Mouse (Mus musculus): Measurements from ENCODE around the gene Pold2. TPM values are rescaled to one million over a fixed set of nuclear protein-coding genes. Genes with fewer than 3 reads are reported as not detected.

Pold2 gene
- total and polyA plus RNA-seq, 3 experiments: 261 to 366 TPM; not detected in 1

- Histone ChIP-seq H3K36me3 (ENCODE audit: control insufficient read depth in 1 of 2, insufficient read depth in 2 of 2, low read length in 2 of 2) (peaks cover 5 to 7% of the 10 kb centered on the region in 2 experiments), H3K4me1 (ENCODE audit: control insufficient read depth in 1 of 2, insufficient read depth in 2 of 2, low read length in 2 of 2) (peaks cover 5 to 7% of the 10 kb centered on the region in 2 experiments; a peak in 3 of 4 replicates), H3K4me3 (ENCODE audit: control insufficient read depth in 1 of 2, insufficient read depth in 1 of 2, low read depth in 2 of 2, low read length in 2 of 2) (no peak overlapping the region), H3K9me3 (replicated peaks; ENCODE audit: insufficient read depth, low read length) (no peaks in the 10 kb centered on the region), H3K27ac (ENCODE audit: control insufficient read depth, low read depth, low read length) (no peak overlapping the region), H3K9ac (ENCODE audit: control insufficient read depth, low read depth, low read length, poor library complexity, severe bottlenecking) (no peak overlapping the region), H3K79me2 (ENCODE audit: control insufficient read depth, insufficient read depth, low read length, poor library complexity) (peaks cover 2% of the 10 kb centered on the region; the same call in 1 of the 2 replicates), H3K27me3 (ENCODE audit: control insufficient read depth in 1 of 2, insufficient read depth in 2 of 2, low read length in 2 of 2) (no peaks in the 10 kb centered on the region)
- TF ChIP-seq USF2 (IDR thresholded peaks at IDR 0.05; ENCODE audit: borderline replicate concordance in 1 of 2, insufficient read depth in 1 of 2, low read depth in 1 of 2, low read length in 2 of 2) (no peak), TAL1 (IDR thresholded peaks at IDR 0.05; ENCODE audit: low read length) (no peak), SIN3A (IDR thresholded peaks at IDR 0.05; ENCODE audit: low read length) (no peak), CHD1 (IDR thresholded peaks at IDR 0.05; ENCODE audit: low read depth, low read length) (no peak), MAZ (IDR thresholded peaks at IDR 0.05; ENCODE audit: low read depth, low read length) (no peak), MAFK (IDR thresholded peaks at IDR 0.05; ENCODE audit: borderline replicate concordance, low read depth, low read length) (no peak), POLR2A (IDR thresholded peaks at IDR 0.05; ENCODE audit: control insufficient read depth in 1 of 2, insufficient read depth in 1 of 2, low read depth in 1 of 2, low read length in 2 of 2, poor library complexity in 1 of 2) (no peak), USF1 (IDR thresholded peaks at IDR 0.05; ENCODE audit: low read depth, low read length) (no peak), TBP (IDR thresholded peaks at IDR 0.05; ENCODE audit: low read depth, low read length) (no peak), ZC3H11A (IDR thresholded peaks at IDR 0.05; ENCODE audit: low read depth, low read length) (no peak), ETS1 (IDR thresholded peaks at IDR 0.05; ENCODE audit: low read depth, low read length) (no peak), HCFC1 (IDR thresholded peaks at IDR 0.05; ENCODE audit: low read depth, low read length) (no peak), MXI1 (IDR thresholded peaks at IDR 0.05; ENCODE audit: low read depth, low read length) (no peak), RAD21 (IDR thresholded peaks at IDR 0.05; ENCODE audit: low read depth, low read length) (no peak), MYC (IDR thresholded peaks at IDR 0.05; ENCODE audit: low read depth, low read length) (no peak), CTCF (IDR thresholded peaks at IDR 0.05 in 2 of 3, conservative IDR thresholded peaks at IDR 0.05 in 1 of 3; ENCODE audit: control insufficient read depth in 1 of 3, insufficient read depth in 1 of 3, low read depth in 2 of 3, low read length in 3 of 3, poor library complexity in 1 of 3, severe bottlenecking in 1 of 3) (no peak), KAT2A (conservative IDR thresholded peaks at IDR 0.05; ENCODE audit: low read depth, low read length) (no peak), MYB (IDR thresholded peaks at IDR 0.05; ENCODE audit: low read depth, low read length) (no peak), ZMIZ1 (IDR thresholded peaks at IDR 0.05; ENCODE audit: low read depth, low read length) (no peak)
- DNase-seq (ENCODE audit: low read depth, low spot score): no peak
Measured at GRCm38 (mm10) chr11:5835057-5835456, 43.0 kb downstream of the Pold2 start.

- H3K27me3 ChIP-seq (ENCODE audit: control insufficient read depth in 1 of 2, insufficient read depth in 2 of 2, low read length in 2 of 2): no peaks in the 10 kb centered on the region
- no peak overlapping the region for H3K27ac ChIP-seq (ENCODE audit: control insufficient read depth, low read depth, low read length)
- H3K4me3 ChIP-seq (ENCODE audit: control insufficient read depth in 1 of 2, insufficient read depth in 1 of 2, low read depth in 2 of 2, low read length in 2 of 2): no peak overlapping the region
- no peaks in the 10 kb centered on the region for H3K9me3 ChIP-seq (replicated peaks; ENCODE audit: insufficient read depth, low read length)
- H3K79me2 ChIP-seq (ENCODE audit: control insufficient read depth, insufficient read depth, low read length, poor library complexity): peaks cover 2% of the 10 kb centered on the region; the same call in 1 of the 2 replicates
- H3K9ac ChIP-seq (ENCODE audit: control insufficient read depth, low read depth, low read length, poor library complexity, severe bottlenecking): no peak overlapping the region
- DNase-seq (ENCODE audit: low read depth, low spot score): no peak
- TF ChIP-seq MAX (IDR thresholded peaks at IDR 0.05; ENCODE audit: low read length) (no peak), MXI1 (IDR thresholded peaks at IDR 0.05; ENCODE audit: low read depth, low read length) (no peak), MYC (IDR thresholded peaks at IDR 0.05; ENCODE audit: low read depth, low read length) (no peak), RCOR1 (IDR thresholded peaks at IDR 0.05; ENCODE audit: low read depth, low read length) (no peak), E2F4 (IDR thresholded peaks at IDR 0.05; ENCODE audit: borderline replicate concordance, low read depth, low read length) (no peak), ZC3H11A (IDR thresholded peaks at IDR 0.05; ENCODE audit: low read depth, low read length) (no peak), EP300 (IDR thresholded peaks at IDR 0.05; ENCODE audit: low read depth in 1 of 2, low read length in 2 of 2) (no peak), ZKSCAN1 (IDR thresholded peaks at IDR 0.05; ENCODE audit: low read depth, low read length) (no peak), MAFK (IDR thresholded peaks at IDR 0.05; ENCODE audit: borderline replicate concordance, low read depth, low read length) (no peak), USF2 (IDR thresholded peaks at IDR 0.05; ENCODE audit: borderline replicate concordance in 1 of 2, insufficient read depth in 1 of 2, low read depth in 1 of 2, low read length in 2 of 2) (no peak), NELFE (IDR thresholded peaks at IDR 0.05; ENCODE audit: low read depth, low read length) (no peak), ZNF384 (IDR thresholded peaks at IDR 0.05; ENCODE audit: low read depth, low read length) (no peak), SMC3 (IDR thresholded peaks at IDR 0.05; ENCODE audit: low read depth, low read length) (no peak), CTCF (IDR thresholded peaks at IDR 0.05 in 2 of 3, conservative IDR thresholded peaks at IDR 0.05 in 1 of 3; ENCODE audit: control insufficient read depth in 1 of 3, insufficient read depth in 1 of 3, low read depth in 2 of 3, low read length in 3 of 3, poor library complexity in 1 of 3, severe bottlenecking in 1 of 3) (no peak), RAD21 (IDR thresholded peaks at IDR 0.05; ENCODE audit: low read depth, low read length) (no peak), KAT2A (conservative IDR thresholded peaks at IDR 0.05; ENCODE audit: low read depth, low read length) (no peak), MYB (IDR thresholded peaks at IDR 0.05; ENCODE audit: low read depth, low read length) (no peak)
- peaks cover 5 to 11% of the 10 kb centered on the region in 2 experiments for H3K36me3 ChIP-seq (ENCODE audit: control insufficient read depth in 1 of 2, insufficient read depth in 2 of 2, low read length in 2 of 2)
- H3K4me1 ChIP-seq (ENCODE audit: control insufficient read depth in 1 of 2, insufficient read depth in 2 of 2, low read length in 2 of 2): peaks cover 9 to 12% of the 10 kb centered on the region in 2 experiments
Measured at GRCm38 (mm10) chr11:5834506-5834905, 43.6 kb downstream of the Pold2 start.

Data from MEL (cell line).